Mouse (Mus musculus) bone marrow, adult 2 months (tissue): ENCODE results near the gene Ap4b1.

Experiments used
- CTCF ChIP-seq: fragments of 200-500 bp; IDR thresholded peaks from 2 replicates; pipeline ENCODE4 v1.5.1; 2011; ENCODE audit warnings: low read length, control low read depth; ENCODE audit not compliant: control insufficient read depth, insufficient read depth
- POLR2A ChIP-seq: fragments of 200-500 bp; IDR thresholded peaks from 2 replicates; pipeline ENCODE4 v1.6.1; 2011; ENCODE audit warnings: low read depth, mild to moderate bottlenecking, control low read depth, low read length, borderline replicate concordance; ENCODE audit not compliant: control insufficient read depth

DNA sequence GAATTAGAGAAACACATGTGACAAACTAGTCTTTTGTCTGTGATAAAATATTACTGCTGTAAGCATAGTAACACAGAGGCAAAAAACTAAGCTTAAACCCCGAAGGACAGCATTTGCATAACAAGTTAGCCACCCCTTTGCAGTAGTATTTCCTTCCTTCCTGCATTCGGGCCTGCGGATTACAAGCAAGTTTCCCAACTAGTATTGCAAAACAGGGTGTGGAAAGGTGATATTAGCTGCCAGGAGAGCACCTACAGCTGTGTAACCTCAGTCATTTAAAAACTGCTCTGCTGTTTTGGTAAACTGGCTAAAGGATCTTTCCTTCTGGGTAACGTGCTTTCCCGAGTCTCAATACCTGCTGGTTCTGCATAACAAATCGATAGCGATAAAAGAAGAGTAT lies 22.1 kb upstream of the Ap4b1 start:
- TF ChIP-seq POLR2A, result no peak
- no peak for TF ChIP-seq CTCF
